Mouse (Mus musculus): ENCODE results near the gene Pdia5. TPM values are rescaled to one million over a fixed set of nuclear protein-coding genes. Genes with fewer than 3 reads are reported as not detected.

Pdia5 gene
- total and polyA plus RNA-seq, 3 experiments: not detected

GRCm38 (mm10) chr16:35404864-35405263 is 85.8 kb downstream of the Pdia5 start:
- no peaks in the 10 kb centered on the region for H3K27me3 ChIP-seq (ENCODE audit: control insufficient read depth in 1 of 2, insufficient read depth in 2 of 2, low read length in 2 of 2)
- DNase-seq (ENCODE audit: low read depth, low spot score): no peak
- no peaks in the 10 kb centered on the region for H3K4me1 ChIP-seq (ENCODE audit: control insufficient read depth in 1 of 2, insufficient read depth in 2 of 2, low read length in 2 of 2)
- no peak for TF ChIP-seq HCFC1 (IDR thresholded peaks at IDR 0.05; ENCODE audit: low read depth, low read length)
- no peak for TF ChIP-seq NELFE (IDR thresholded peaks at IDR 0.05; ENCODE audit: low read depth, low read length)
- TF ChIP-seq ELF1 (IDR thresholded peaks at IDR 0.05; ENCODE audit: low read depth, low read length): no peak
- no peak for TF ChIP-seq MAFK (IDR thresholded peaks at IDR 0.05; ENCODE audit: borderline replicate concordance, low read depth, low read length)
- no peak for TF ChIP-seq SIN3A (IDR thresholded peaks at IDR 0.05; ENCODE audit: low read length)
- TF ChIP-seq MYC (IDR thresholded peaks at IDR 0.05; ENCODE audit: low read depth, low read length): no peak
- TF ChIP-seq USF2 (IDR thresholded peaks at IDR 0.05; ENCODE audit: borderline replicate concordance in 1 of 2, insufficient read depth in 1 of 2, low read depth in 1 of 2, low read length in 2 of 2): no peak
- TF ChIP-seq MEF2A (IDR thresholded peaks at IDR 0.05; ENCODE audit: extremely low read depth, insufficient replicate concordance, low read depth, low read length, poor library complexity, severe bottlenecking): no peak
- TF ChIP-seq BHLHE40 (IDR thresholded peaks at IDR 0.05; ENCODE audit: borderline replicate concordance, low read depth, low read length): no peak
- H3K9ac ChIP-seq (ENCODE audit: control insufficient read depth, low read depth, low read length, poor library complexity, severe bottlenecking): no peak overlapping the region
- no peaks in the 10 kb centered on the region for H3K36me3 ChIP-seq (ENCODE audit: control insufficient read depth in 1 of 2, insufficient read depth in 2 of 2, low read length in 2 of 2)
- H3K79me2 ChIP-seq (ENCODE audit: control insufficient read depth, insufficient read depth, low read length, poor library complexity): no peaks in the 10 kb centered on the region
- no peak overlapping the region for H3K4me3 ChIP-seq (ENCODE audit: control insufficient read depth in 1 of 2, insufficient read depth in 1 of 2, low read depth in 2 of 2, low read length in 2 of 2)
- no peaks in the 10 kb centered on the region for H3K9me3 ChIP-seq (replicated peaks; ENCODE audit: insufficient read depth, low read length)
- H3K27ac ChIP-seq (ENCODE audit: control insufficient read depth, low read depth, low read length): no peak overlapping the region

GRCm38 (mm10) chr16:35403891-35404290 is 86.8 kb downstream of the Pdia5 start:
- Histone ChIP-seq H3K79me2 (ENCODE audit: control insufficient read depth, insufficient read depth, low read length, poor library complexity) (no peaks in the 10 kb centered on the region), H3K27ac (ENCODE audit: control insufficient read depth, low read depth, low read length) (no peak overlapping the region), H3K4me1 (ENCODE audit: control insufficient read depth in 1 of 2, insufficient read depth in 2 of 2, low read length in 2 of 2) (no peaks in the 10 kb centered on the region), H3K9me3 (replicated peaks; ENCODE audit: insufficient read depth, low read length) (no peaks in the 10 kb centered on the region), H3K9ac (ENCODE audit: control insufficient read depth, low read depth, low read length, poor library complexity, severe bottlenecking) (no peak overlapping the region), H3K36me3 (ENCODE audit: control insufficient read depth in 1 of 2, insufficient read depth in 2 of 2, low read length in 2 of 2) (no peaks in the 10 kb centered on the region), H3K4me3 (ENCODE audit: control insufficient read depth in 1 of 2, insufficient read depth in 1 of 2, low read depth in 2 of 2, low read length in 2 of 2) (no peak overlapping the region), H3K27me3 (ENCODE audit: control insufficient read depth in 1 of 2, insufficient read depth in 2 of 2, low read length in 2 of 2) (no peaks in the 10 kb centered on the region)
- TF ChIP-seq CHD1 (IDR thresholded peaks at IDR 0.05; ENCODE audit: low read depth, low read length): no peak
- TF ChIP-seq GABPA (IDR thresholded peaks at IDR 0.05; ENCODE audit: low read depth, low read length): no peak
- no peak for TF ChIP-seq UBTF (IDR thresholded peaks at IDR 0.05; ENCODE audit: borderline replicate concordance, insufficient read depth, low read depth, low read length)
- TF ChIP-seq ETS1 (IDR thresholded peaks at IDR 0.05; ENCODE audit: low read depth, low read length): no peak
- no peak for TF ChIP-seq ZNF384 (IDR thresholded peaks at IDR 0.05; ENCODE audit: low read depth, low read length)
- DNase-seq (ENCODE audit: low read depth, low spot score): no peak

- DNase-seq (ENCODE audit: low read depth, low spot score): no peak
- no peak overlapping the region for H3K27ac ChIP-seq (ENCODE audit: control insufficient read depth, low read depth, low read length)
- no peak overlapping the region for H3K9ac ChIP-seq (ENCODE audit: control insufficient read depth, low read depth, low read length, poor library complexity, severe bottlenecking)
- no peaks in the 10 kb centered on the region for H3K27me3 ChIP-seq (ENCODE audit: control insufficient read depth in 1 of 2, insufficient read depth in 2 of 2, low read length in 2 of 2)
- H3K4me1 ChIP-seq (ENCODE audit: control insufficient read depth in 1 of 2, insufficient read depth in 2 of 2, low read length in 2 of 2): no peaks in the 10 kb centered on the region
- TF ChIP-seq USF1 (IDR thresholded peaks at IDR 0.05; ENCODE audit: low read depth, low read length) (no peak), MEF2A (IDR thresholded peaks at IDR 0.05; ENCODE audit: extremely low read depth, insufficient replicate concordance, low read depth, low read length, poor library complexity, severe bottlenecking) (no peak), KAT2A (conservative IDR thresholded peaks at IDR 0.05; ENCODE audit: low read depth, low read length) (no peak), E2F4 (IDR thresholded peaks at IDR 0.05; ENCODE audit: borderline replicate concordance, low read depth, low read length) (no peak), TAL1 (IDR thresholded peaks at IDR 0.05; ENCODE audit: low read length) (no peak), UBTF (IDR thresholded peaks at IDR 0.05; ENCODE audit: borderline replicate concordance, insufficient read depth, low read depth, low read length) (no peak), GABPA (IDR thresholded peaks at IDR 0.05; ENCODE audit: low read depth, low read length) (no peak), POLR2AphosphoS2 (IDR thresholded peaks at IDR 0.05; ENCODE audit: low read length) (no peak)
- no peaks in the 10 kb centered on the region for H3K9me3 ChIP-seq (replicated peaks; ENCODE audit: insufficient read depth, low read length)
- no peak overlapping the region for H3K4me3 ChIP-seq (ENCODE audit: control insufficient read depth in 1 of 2, insufficient read depth in 1 of 2, low read depth in 2 of 2, low read length in 2 of 2)
- H3K79me2 ChIP-seq (ENCODE audit: control insufficient read depth, insufficient read depth, low read length, poor library complexity): no peaks in the 10 kb centered on the region
- no peaks in the 10 kb centered on the region for H3K36me3 ChIP-seq (ENCODE audit: control insufficient read depth in 1 of 2, insufficient read depth in 2 of 2, low read length in 2 of 2)
Observed at GRCm38 (mm10) chr16:35403356-35403755, 87.3 kb downstream of the Pdia5 start.

Data from MEL (cell line).